Mouse (Mus musculus) forebrain, embryonic 14.5 days (tissue): Measurements from ENCODE around the gene Mrps2. TPM values are rescaled to one million over a fixed set of nuclear protein-coding genes. Genes with fewer than 3 reads are reported as not detected.

Experiments
- ATAC-seq: fragments of 200-750 bp; cut with Nextera tagmentation; 2 replicates; pipeline ENCODE4 v1.8.0; 2017; ENCODE audit warnings: mild to moderate bottlenecking, moderate library complexity
- DNase-seq: peaks from one replicate; pipeline ENCODE4 v3.0.0-alpha.2; 2015; ENCODE audit warnings: low spot score
- H3K27ac ChIP-seq: fragments of 300-500 bp; sonication (generic); 2 replicates; pipeline ENCODE4 v1.5.1; 2014; ENCODE audit warnings: low read depth, mild to moderate bottlenecking, control low read depth, low read length, moderate library complexity
- H3K27me3 ChIP-seq: fragments of 300-500 bp; sonication (generic); replicated peaks from 2 replicates; pipeline ENCODE4 v1.6.1; 2014; ENCODE audit warnings: low read length, control low read depth, mixed read lengths; ENCODE audit not compliant: control insufficient read depth, insufficient read depth
- H3K36me3 ChIP-seq: fragments of 300-500 bp; sonication (generic); 2 replicates; pipeline ENCODE4 v1.6.1; 2014; ENCODE audit warnings: low read length, control low read depth; ENCODE audit not compliant: control insufficient read depth, insufficient read depth
- H3K4me1 ChIP-seq: fragments of 300-500 bp; sonication (generic); 2 replicates; pipeline ENCODE4 v1.6.1; 2014; ENCODE audit warnings: antibody characterized with exemption, low read length, control low read depth; ENCODE audit not compliant: control insufficient read depth, insufficient read depth
- H3K4me2 ChIP-seq: fragments of 300-500 bp; sonication (generic); 2 replicates; pipeline ENCODE4 v1.6.1; 2014; ENCODE audit warnings: mild to moderate bottlenecking, control low read depth, low read length
- H3K4me3 ChIP-seq: fragments of 300-500 bp; sonication (generic); 2 replicates; pipeline ENCODE4 v1.5.1; 2014; ENCODE audit warnings: low read depth, low read length, control low read depth
- H3K9ac ChIP-seq: fragments of 300-500 bp; sonication (generic); 2 replicates; pipeline ENCODE4 v1.6.1; 2014; ENCODE audit warnings: mild to moderate bottlenecking, low read length, control low read depth, moderate library complexity
- H3K9me3 ChIP-seq: fragments of 300-500 bp; sonication (generic); replicated peaks from 2 replicates; pipeline ENCODE4 v1.6.1; 2016; ENCODE audit warnings: low read length, control low read depth, mixed read lengths; ENCODE audit not compliant: control insufficient read depth
- WGBS: fragments of 180-500 bp; shearing (Covaris S2); extraction: QIAGEN DNeasy Blood & Tissue Kit; methylation state at CpG from one replicate; pipeline ENCODE4 v1.1.7; 2014; 5-methylcytosine and 5-hydroxymethylcytosine counted together
- polyA plus RNA-seq: library from polyadenylated mRNA; unstranded; fragments of >200 nt; fragmentation: Nextera tagmentation; extraction: Ambion mirVana; gene quantifications from 2 replicates; pipeline ENCODE4 v1.2.1, GENCODE M21; 2014

Gene Mrps2
- polyA plus RNA-seq, 1 experiment from 2014 or later: 55.0 TPM

- WGBS: 90% methylated on average over 2 of the region's 2 CpGs
- H3K27me3 ChIP-seq: no peaks in the 10 kb centered on the region
- no peaks in the 10 kb centered on the region for H3K36me3 ChIP-seq
- no peaks in the 10 kb centered on the region for H3K4me1 ChIP-seq
- no peak overlapping the region for H3K4me3 ChIP-seq
- H3K4me2 ChIP-seq: no peak overlapping the region
- no peaks in the 10 kb centered on the region for H3K9me3 ChIP-seq
- no peak overlapping the region for H3K27ac ChIP-seq
- DNase-seq (no peak), ATAC-seq (no peak)
- no peak overlapping the region for H3K9ac ChIP-seq
Observed at GRCm38 (mm10) chr2:28494521-28494920, 26.7 kb downstream of the Mrps2 start.

- 89% methylated on average over 14 of the region's 14 CpGs for whole genome bisulfite sequencing
- no peak overlapping the region for H3K9ac ChIP-seq
- H3K4me3 ChIP-seq: no peak overlapping the region
- H3K4me2 ChIP-seq: no peak overlapping the region
- H3K27ac ChIP-seq: no peak overlapping the region
- no peak for ATAC-seq
- H3K4me1 ChIP-seq: no peaks in the 10 kb centered on the region
- H3K9me3 ChIP-seq: no peaks in the 10 kb centered on the region
- DNase-seq: no peak
- no peaks in the 10 kb centered on the region for H3K36me3 ChIP-seq
- H3K27me3 ChIP-seq: no peaks in the 10 kb centered on the region
Observed at GRCm38 (mm10) chr2:28495207-28495756, 27.4 kb downstream of the Mrps2 start.

- no peak for DNase-seq
- Histone ChIP-seq H3K4me2 (no peak overlapping the region), H3K36me3 (no peaks in the 10 kb centered on the region), H3K27ac (no peak overlapping the region), H3K9me3 (no peaks in the 10 kb centered on the region), H3K27me3 (no peaks in the 10 kb centered on the region), H3K9ac (no peak overlapping the region), H3K4me3 (no peak overlapping the region), H3K4me1 (no peaks in the 10 kb centered on the region)
- WGBS: 87% methylated on average over 16 of the region's 16 CpGs
- ATAC-seq: no peak
Observed at GRCm38 (mm10) chr2:28495801-28496595, 28.1 kb downstream of the Mrps2 start.

- 89% methylated on average over 5 of the region's 5 CpGs for WGBS
- no peak for ATAC-seq
- no peak within 1 kb of the TSS for H3K4me3 ChIP-seq
- no peak for DNase-seq
- no peaks in the 10 kb centered on the region for H3K9me3 ChIP-seq
- H3K27me3 ChIP-seq: no peaks in the 10 kb centered on the region
- H3K36me3 ChIP-seq: no peaks in the 10 kb centered on the region
- H3K4me1 ChIP-seq: no peaks in the 10 kb centered on the region
- H3K4me2 ChIP-seq: no peak within 1 kb of the TSS
- H3K9ac ChIP-seq: no peak within 1 kb of the TSS
- H3K27ac ChIP-seq: no peak within 1 kb of the TSS
Observed at GRCm38 (mm10) chr2:28496671-28497070, 28.8 kb downstream of the Mrps2 start, which contains the start of gene Gbgt1. Gene Gbgt1 (plus strand): TSS chr2:28496891.

- H3K27me3 ChIP-seq: no peaks in the 10 kb centered on the region
- no peak overlapping the region for H3K9ac ChIP-seq
- no peaks in the 10 kb centered on the region for H3K4me1 ChIP-seq
- H3K27ac ChIP-seq: no peak overlapping the region
- H3K4me2 ChIP-seq: no peak overlapping the region
- WGBS: 76% methylated on average over 5 of the region's 5 CpGs
- H3K9me3 ChIP-seq: no peaks in the 10 kb centered on the region
- DNase-seq (no peak), ATAC-seq (no peak)
- H3K36me3 ChIP-seq: no peaks in the 10 kb centered on the region
- no peak overlapping the region for H3K4me3 ChIP-seq
Observed at GRCm38 (mm10) chr2:28497561-28497960, 29.7 kb downstream of the Mrps2 start.

- WGBS: 85% methylated on average over 4 of the region's 4 CpGs
- Histone ChIP-seq H3K9me3 (no peaks in the 10 kb centered on the region), H3K4me2 (no peak overlapping the region), H3K27ac (no peak overlapping the region), H3K4me3 (no peak overlapping the region), H3K27me3 (no peaks in the 10 kb centered on the region), H3K9ac (no peak overlapping the region), H3K36me3 (no peaks in the 10 kb centered on the region), H3K4me1 (no peaks in the 10 kb centered on the region)
- DNase-seq (no peak), ATAC-seq (no peak)
Observed at GRCm38 (mm10) chr2:28498431-28498830, 30.6 kb downstream of the Mrps2 start.

- no peak overlapping the region for H3K4me2 ChIP-seq
- no peaks in the 10 kb centered on the region for H3K36me3 ChIP-seq
- DNase-seq (no peak), ATAC-seq (no peak)
- no peak overlapping the region for H3K9ac ChIP-seq
- H3K4me1 ChIP-seq: no peaks in the 10 kb centered on the region
- H3K27ac ChIP-seq: no peak overlapping the region
- WGBS: 82% methylated on average over 10 of the region's 10 CpGs
- H3K9me3 ChIP-seq: no peaks in the 10 kb centered on the region
- H3K4me3 ChIP-seq: no peak overlapping the region
- no peaks in the 10 kb centered on the region for H3K27me3 ChIP-seq
Observed at GRCm38 (mm10) chr2:28502987-28503386, 35.1 kb downstream of the Mrps2 start.

- 93% methylated on average over 13 of the region's 13 CpGs for WGBS
- ATAC-seq: no peak
- no peak overlapping the region for H3K4me2 ChIP-seq
Observed at GRCm38 (mm10) chr2:28504676-28505075, 36.8 kb downstream of the Mrps2 start.

GRCm38 (mm10) chr2:28505795-28506194 lies 37.9 kb downstream of the Mrps2 start, which contains the start of gene Gm10134:
Gene Gm10134 (plus strand): TSS chr2:28506095.
- H3K4me3 ChIP-seq: no peak within 1 kb of the TSS
- DNase-seq (no peak), ATAC-seq (no peak)
- no peaks in the 10 kb centered on the region for H3K9me3 ChIP-seq
- no peaks in the 10 kb centered on the region for H3K27me3 ChIP-seq
- H3K9ac ChIP-seq: no peak within 1 kb of the TSS
- H3K36me3 ChIP-seq: no peaks in the 10 kb centered on the region
- H3K4me2 ChIP-seq: no peak within 1 kb of the TSS
- H3K4me1 ChIP-seq: no peaks in the 10 kb centered on the region
- no peak within 1 kb of the TSS for H3K27ac ChIP-seq
- WGBS: 94% methylated on average over 3 of the region's 3 CpGs

More at GRCm38 (mm10) chr2:28504676-28505075, 36.8 kb downstream of the Mrps2 start:
- Histone ChIP-seq H3K4me3 (no peak overlapping the region), H3K27ac (no peak overlapping the region), H3K36me3 (no peaks in the 10 kb centered on the region), H3K4me1 (no peaks in the 10 kb centered on the region), H3K9ac (no peak overlapping the region), H3K27me3 (no peaks in the 10 kb centered on the region), H3K9me3 (no peaks in the 10 kb centered on the region)
- no peak for DNase-seq
